ENCODE assay signal across 8 mouse cellular contexts in the genomic region with DNA sequence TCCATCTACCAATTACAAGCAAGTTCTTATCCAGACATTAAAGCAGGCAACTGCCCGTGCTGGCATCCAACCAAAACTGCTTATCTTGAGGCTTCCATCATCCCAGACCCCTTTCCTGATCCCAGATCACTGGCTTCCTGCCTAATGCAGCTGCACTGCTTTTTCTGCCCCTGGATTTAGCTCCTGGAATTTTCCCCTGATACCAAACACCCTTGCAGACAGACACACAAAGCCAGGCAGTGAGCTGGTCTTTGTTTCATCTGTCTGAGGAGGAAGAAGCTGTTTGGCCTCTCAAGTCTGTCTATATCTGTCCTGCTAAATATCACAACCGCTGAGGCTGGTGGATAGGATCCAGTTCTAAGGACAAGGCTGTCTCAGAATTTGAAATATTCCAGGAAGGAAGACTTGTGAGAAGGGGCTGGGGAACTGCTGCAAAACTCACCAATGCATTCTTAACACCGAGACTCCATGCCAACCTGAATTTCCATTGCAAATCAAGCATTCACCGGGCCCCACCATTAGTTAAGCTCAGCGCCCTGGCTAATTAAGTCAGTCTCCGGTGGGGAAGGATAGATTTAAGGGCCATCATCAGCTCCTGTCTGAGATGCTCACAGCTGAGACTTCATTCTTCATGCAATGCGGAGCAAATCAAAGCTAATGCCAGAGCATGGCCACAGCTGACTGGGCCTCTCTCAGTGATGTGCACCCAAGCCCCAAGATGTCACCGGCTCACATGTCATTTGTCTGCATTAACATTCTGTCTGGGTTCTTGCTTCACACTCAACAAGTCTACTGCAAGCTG.
DNase-seq lines count a peak whose midpoint lies in the region; ATAC-seq and TF ChIP-seq lines count a peak whose summit lies in the region.

No protein-coding gene starts in this region.

- H3K4me1 ChIP-seq in lung, postnatal 0 days (ENCODE audit: insufficient read depth, low read depth, low read length): peaks cover 18% of the 10 kb centered on the region; the same call in 1 of the 2 replicates
- H3K4me1 ChIP-seq in heart, embryonic 10.5 days: peaks cover 75% of the 10 kb centered on the region
- H3K4me1 ChIP-seq in midbrain, postnatal 0 days (ENCODE audit: insufficient read depth, low read length): peaks cover 27% of the 10 kb centered on the region

- 0 out of 2 replicates have a peak, but pooled peaks have one; percentile 5 for ATAC-seq in lung, postnatal 0 days
- ATAC-seq in midbrain, postnatal 0 days (ENCODE audit: low FRiP score): peak; percentile 65

- no peak for TF ChIP-seq EP300 in lung, postnatal 0 days (IDR thresholded peaks at IDR 0.05)

- no peaks in the 10 kb centered on the region for H3K9me3 ChIP-seq in lung, postnatal 0 days (ENCODE audit: low read length)
- H3K9me3 ChIP-seq in heart, embryonic 10.5 days: no peaks in the 10 kb centered on the region
- no peaks in the 10 kb centered on the region for H3K9me3 ChIP-seq in midbrain, postnatal 0 days (ENCODE audit: low read length)

- H3K4me2 ChIP-seq in lung, postnatal 0 days (replicated peaks; ENCODE audit: low read depth, low read length): peak overlapping the region; percentile 3
- H3K4me2 ChIP-seq in midbrain, postnatal 0 days (ENCODE audit: low read depth, low read length, poor library complexity, severe bottlenecking): no peak overlapping the region

- DNase-seq in lung, postnatal 0 days (ENCODE audit: low spot score): peak; percentile 27
- DNase-seq in lung, postnatal 36 days: no peak
- DNase-seq in heart, embryonic 10.5 days (ENCODE audit: low spot score): peak; percentile 85
- peak; percentile 78 for DNase-seq in kidney, postnatal 10 days
- peak; percentile 63 for DNase-seq in midbrain, postnatal 0 days (ENCODE audit: low spot score)
- no peak for DNase-seq in spleen, postnatal 14 days (ENCODE audit: low spot score in 2 of 2)
- no peak for DNase-seq in urinary bladder, adult 18-20 months (ENCODE audit: low spot score in 2 of 2)
- no peak for DNase-seq in natural killer cell, adult 2 months (ENCODE audit: low spot score in 2 of 2)

- H3K9ac ChIP-seq in lung, postnatal 0 days (replicated peaks; ENCODE audit: low read depth): no peak overlapping the region
- H3K9ac ChIP-seq in midbrain, postnatal 0 days (replicated peaks; ENCODE audit: low read length, poor library complexity, severe bottlenecking): no peak overlapping the region

- no peak overlapping the region for H3K4me3 ChIP-seq in lung, postnatal 0 days (ENCODE audit: low read depth, low read length)
- peak overlapping the region; percentile 33 for H3K4me3 ChIP-seq in heart, embryonic 10.5 days
- H3K4me3 ChIP-seq in midbrain, postnatal 0 days (ENCODE audit: low read depth, low read length): no peak overlapping the region

- no peak overlapping the region for H3K27ac ChIP-seq in lung, postnatal 0 days (ENCODE audit: low read length)
- H3K27ac ChIP-seq in heart, embryonic 10.5 days: peak overlapping the region; percentile 78
- peak overlapping the region; percentile 78 for H3K27ac ChIP-seq in midbrain, postnatal 0 days (ENCODE audit: low read depth, low read length)

- no peak for TF ChIP-seq CTCF in lung, postnatal 0 days (IDR thresholded peaks at IDR 0.05)
- TF ChIP-seq CTCF in midbrain, postnatal 0 days (IDR thresholded peaks at IDR 0.05): no peak

- 30% methylated on average over 8 of the region's 8 CpGs for WGBS in lung, postnatal 0 days
- WGBS in heart, embryonic 10.5 days: 16% methylated on average over 8 of the region's 8 CpGs
- WGBS in midbrain, postnatal 0 days: 16% methylated on average over 8 of the region's 8 CpGs

- H3K27me3 ChIP-seq in lung, postnatal 0 days (replicated peaks; ENCODE audit: insufficient read depth, low read length): no peaks in the 10 kb centered on the region
- no peaks in the 10 kb centered on the region for H3K27me3 ChIP-seq in heart, embryonic 10.5 days (ENCODE audit: insufficient read depth, poor library complexity, severe bottlenecking)
- H3K27me3 ChIP-seq in midbrain, postnatal 0 days (ENCODE audit: insufficient read depth, low read length): no peaks in the 10 kb centered on the region

- H3K36me3 ChIP-seq in lung, postnatal 0 days (ENCODE audit: insufficient read depth, low read length): no peaks in the 10 kb centered on the region
- H3K36me3 ChIP-seq in heart, embryonic 10.5 days: no peaks in the 10 kb centered on the region
- no peaks in the 10 kb centered on the region for H3K36me3 ChIP-seq in midbrain, postnatal 0 days (ENCODE audit: insufficient read depth, low read length)

Comparison
In these comparisons a context has a peak if more than half of its experiments do, and no peak if none do; other contexts are left out.
1. DNase-seq: peak in lung, postnatal 0 days (single experiment), heart, embryonic 10.5 days (single experiment), kidney, postnatal 10 days (single experiment) and midbrain, postnatal 0 days (single experiment); none in lung, postnatal 36 days (single experiment), spleen, postnatal 14 days (0 of 2), urinary bladder, adult 18-20 months (0 of 2) and natural killer cell, adult 2 months (0 of 2).